Mouse (Mus musculus): ENCODE data around the gene Nxph4. TPM values are rescaled to one million over a fixed set of nuclear protein-coding genes. Genes with fewer than 3 reads are reported as not detected.
A peak's percentile ranks its signal among the peaks of the same experiment; 100 is the strongest.

Gene Nxph4
- total RNA-seq (2021) = 1 to 10 TPM; 4.4 to 7.4 TPM
- long read RNA-seq, experiment 1, partial matches to known transcripts = 0 of 2 reads
- long read RNA-seq, experiment 1, other reads (novel, unspliced or antisense) = 0 of 2 reads
- long read RNA-seq, experiment 2, partial matches to known transcripts = 0 of 1 reads
- long read RNA-seq, experiment 2, other reads (novel, unspliced or antisense) = 0 of 1 reads

DNA sequence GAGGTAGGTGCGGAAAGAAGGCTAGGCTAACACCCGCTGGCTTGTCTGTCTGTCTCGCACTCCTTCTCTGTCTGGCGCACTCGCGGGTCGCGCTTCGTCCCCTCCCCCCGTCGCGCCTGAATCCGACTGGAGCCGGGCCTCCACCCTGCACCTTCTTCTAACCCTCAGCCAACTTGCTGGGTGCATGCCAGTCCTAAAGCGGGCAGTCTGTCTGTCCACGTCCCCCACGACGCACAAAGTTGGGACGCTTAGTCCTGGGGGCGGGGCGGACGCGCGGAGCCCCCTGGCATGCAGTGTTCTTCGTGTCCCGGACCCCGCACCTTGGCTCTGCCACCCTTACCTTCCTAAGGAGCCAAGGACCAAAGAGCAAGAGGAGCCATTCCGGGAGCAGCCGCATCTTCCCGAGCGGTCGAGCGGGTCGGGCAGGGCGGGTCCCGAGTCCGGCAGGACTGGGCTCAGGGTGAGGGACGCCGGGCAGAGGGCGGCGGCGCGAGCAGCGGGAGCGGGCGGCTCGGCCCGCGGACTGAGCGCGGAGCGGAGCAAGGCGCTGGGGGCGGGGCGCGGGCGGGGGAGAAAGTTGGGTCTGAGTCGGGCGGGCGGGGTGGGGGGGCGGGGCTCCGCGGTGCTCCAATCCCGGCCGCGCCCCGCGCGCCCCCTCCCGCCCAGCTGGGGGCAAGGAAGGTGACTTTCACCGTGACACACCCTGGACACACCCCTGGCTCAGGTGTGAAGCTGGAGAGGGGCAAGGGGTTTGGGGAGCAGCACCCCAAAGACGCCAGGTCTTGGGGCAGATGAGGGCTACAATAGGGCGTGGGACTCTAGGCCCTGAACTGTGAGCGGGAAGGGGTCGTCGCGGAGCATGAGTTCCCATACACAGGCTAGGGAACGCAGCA, at the start of gene Nxph4:
Gene Nxph4, minus strand, starts transcription at position 524 of the 893 bp plus-strand sequence.
- no peak for DNase-seq (ENCODE audit: low spot score in 2 of 2)

DNA sequence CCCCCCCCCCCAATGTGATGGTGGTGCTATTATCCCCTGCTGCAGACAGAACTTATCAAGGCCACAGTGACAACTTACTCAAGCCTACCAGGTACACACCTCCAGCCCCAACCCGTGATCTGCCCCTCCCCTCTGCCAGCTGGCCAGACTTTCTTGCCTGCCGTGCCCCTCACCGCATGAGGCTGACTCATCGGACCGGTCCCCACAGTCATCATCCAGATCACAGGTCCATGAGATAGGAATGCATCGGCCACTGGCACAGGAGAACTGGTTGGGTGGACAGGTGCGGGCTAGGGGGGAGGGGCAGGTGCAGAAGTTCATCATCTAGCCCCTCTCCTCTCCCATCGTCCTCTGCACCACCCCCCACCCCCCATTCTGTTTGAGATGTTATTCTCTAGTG, 49.3 kb upstream of the Nxph4 start:
- DNase-seq (ENCODE audit: low spot score in 2 of 2) = no peak
- intact Hi-C loops (cut with DNase I) = no loop called here

More for the DNA sequence above, at the start of gene Nxph4:
- intact Hi-C loops (cut with DNase I) = no loop called here

DNA sequence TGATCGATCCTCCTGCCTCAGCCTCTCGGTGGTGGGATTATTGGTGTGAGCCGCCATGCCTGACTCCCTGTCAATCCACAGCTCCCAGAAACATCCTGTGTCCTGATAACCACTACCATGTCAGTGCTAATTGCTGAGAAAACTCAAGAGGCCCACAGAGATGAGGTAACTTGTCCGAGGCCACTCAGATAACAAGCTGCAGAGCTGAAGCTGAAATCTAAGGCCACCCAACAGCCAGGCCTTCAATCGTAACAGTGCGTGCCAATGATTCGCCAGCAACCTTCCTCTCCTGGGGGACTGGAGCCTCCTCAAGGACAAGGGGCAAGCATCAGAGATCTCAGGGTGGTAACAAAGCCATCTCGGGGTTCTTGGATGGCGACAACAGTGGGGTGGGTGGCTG, 46.9 kb upstream of the Nxph4 start:
- intact Hi-C loops (cut with DNase I) = no loop called here
- no peak for DNase-seq (ENCODE audit: low spot score in 2 of 2)

DNA sequence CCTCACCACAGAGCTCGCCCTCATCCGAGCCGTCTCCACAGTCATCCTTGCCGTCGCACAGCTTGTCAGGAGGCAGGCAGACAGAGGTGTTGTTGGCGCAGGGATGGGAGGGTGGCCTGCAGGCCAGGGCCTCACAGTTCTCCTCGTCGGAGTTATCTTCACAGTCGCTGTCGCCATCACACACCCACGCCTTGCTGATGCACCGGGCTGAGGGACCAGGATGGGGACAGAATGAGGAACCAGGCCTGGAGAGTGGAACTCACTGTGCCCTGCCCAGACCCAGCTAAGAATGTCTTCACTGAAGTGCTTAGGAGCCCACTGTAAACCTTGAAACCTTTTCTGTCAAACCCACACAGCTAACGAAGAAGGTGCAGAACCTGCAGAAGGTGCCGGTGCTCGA, 43.6 kb upstream of the Nxph4 start:
- DNase-seq (ENCODE audit: low spot score in 2 of 2) = no peak
- intact Hi-C loops (cut with DNase I) = loop anchor here (2.0 kb wide), 1 partner anchor 45 kb away; no protein-coding TSS in a partner anchor

DNA sequence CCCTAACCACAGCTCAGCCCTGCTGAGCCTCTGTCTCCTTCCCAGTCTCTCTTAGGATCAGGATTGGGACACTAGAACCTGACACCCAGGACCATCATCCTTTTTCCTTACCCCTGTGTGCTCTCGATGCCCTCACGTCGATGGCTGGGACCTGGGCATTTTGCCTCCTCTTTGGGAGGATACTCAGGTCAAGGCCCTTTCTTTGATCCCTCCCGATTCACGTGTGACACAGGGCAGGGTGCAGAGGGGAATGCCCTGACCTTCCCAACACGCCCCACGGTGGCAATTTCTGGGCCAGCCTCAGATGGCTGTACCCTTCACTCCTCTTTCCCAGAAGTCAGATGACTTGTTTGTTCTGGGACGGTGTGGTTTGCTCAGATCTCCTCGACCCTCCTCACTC, 42.8 kb upstream of the Nxph4 start:
- DNase-seq (ENCODE audit: low spot score in 2 of 2) = no peak
- intact Hi-C loops (cut with DNase I) = loop anchor here (2.0 kb wide), 1 partner anchor 46 kb away; no protein-coding TSS in a partner anchor

DNA sequence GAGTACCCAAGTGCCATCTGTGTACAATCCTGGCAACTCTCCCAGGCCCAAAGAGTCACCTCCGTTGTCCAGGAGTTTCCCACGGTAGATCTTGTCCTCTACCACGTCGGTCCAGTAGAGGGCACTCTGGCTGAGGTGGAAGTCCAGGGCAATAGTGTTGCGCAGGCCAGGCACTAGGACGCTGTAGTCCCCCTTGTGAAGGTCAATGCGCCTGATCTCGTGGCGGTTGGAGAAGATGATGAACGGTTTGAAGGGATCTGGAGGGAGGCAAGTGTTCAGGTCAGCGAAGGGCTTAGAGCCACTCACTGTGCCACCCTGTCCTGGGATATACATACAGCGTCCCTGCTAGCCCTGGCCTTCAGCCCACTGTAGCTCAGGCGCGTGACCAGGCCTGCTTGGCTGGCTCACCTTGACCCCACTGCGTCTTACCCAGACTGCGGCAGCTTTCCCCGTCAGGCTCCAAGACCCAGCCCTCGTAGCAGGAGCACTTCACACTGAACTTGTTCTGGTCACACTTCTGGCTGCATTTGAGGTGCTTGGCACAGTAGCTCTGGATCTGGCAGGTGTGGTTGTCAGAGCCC, 42.1 kb upstream of the Nxph4 start:
- peak in 1 of 2 experiments; percentile 65 for DNase-seq (ENCODE audit: low spot score in 2 of 2)
- intact Hi-C loops (cut with DNase I) = loop anchor here (2.0 kb wide), 1 partner anchor 46 kb away; no protein-coding TSS in a partner anchor

DNA sequence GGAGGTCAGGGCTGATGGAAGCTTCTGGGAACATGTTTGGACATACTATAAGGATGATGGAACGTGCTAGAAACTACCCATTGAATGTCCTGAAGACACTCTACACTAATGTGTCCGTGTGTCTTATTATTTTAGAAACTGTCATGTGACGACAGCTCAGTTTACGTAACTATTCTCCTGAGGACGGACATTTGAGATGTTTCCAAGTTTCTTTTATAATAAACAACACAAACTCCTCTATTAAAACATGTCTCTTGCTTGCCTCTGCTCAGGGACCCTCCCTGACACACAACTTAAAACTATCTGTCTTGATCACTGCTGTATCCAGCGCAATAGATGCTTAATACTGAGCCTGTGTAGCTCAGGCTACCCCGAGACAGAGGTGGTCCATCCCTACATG, 41.4 kb upstream of the Nxph4 start:
- intact Hi-C loops (cut with DNase I) = loop anchor here (2.0 kb wide), 1 partner anchor 47 kb away; no protein-coding TSS in a partner anchor
- no peak for DNase-seq (ENCODE audit: low spot score in 2 of 2)

DNA sequence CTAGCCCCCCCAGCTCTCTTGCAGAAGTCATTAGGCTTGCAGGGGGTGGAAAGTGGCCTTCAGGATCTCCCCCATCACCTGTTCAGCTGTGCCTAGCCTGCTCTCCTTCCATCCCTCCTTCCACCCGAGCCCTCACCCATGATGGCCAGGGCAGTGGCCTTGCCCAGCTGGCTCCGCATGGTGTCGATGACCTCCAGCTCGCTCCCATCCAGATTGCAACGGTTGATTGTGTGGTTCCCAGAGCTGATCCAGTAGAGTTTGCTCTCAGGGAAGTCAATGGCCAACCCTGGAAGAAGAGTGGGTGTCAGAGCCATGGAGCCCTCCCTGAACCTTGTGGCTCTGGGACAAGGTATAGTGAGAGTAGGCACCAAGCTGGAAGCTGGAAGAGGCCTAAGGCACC, 37.9 kb upstream of the Nxph4 start:
- intact Hi-C loops (cut with DNase I) = no loop called here
- DNase-seq (ENCODE audit: low spot score in 2 of 2) = no peak

DNA sequence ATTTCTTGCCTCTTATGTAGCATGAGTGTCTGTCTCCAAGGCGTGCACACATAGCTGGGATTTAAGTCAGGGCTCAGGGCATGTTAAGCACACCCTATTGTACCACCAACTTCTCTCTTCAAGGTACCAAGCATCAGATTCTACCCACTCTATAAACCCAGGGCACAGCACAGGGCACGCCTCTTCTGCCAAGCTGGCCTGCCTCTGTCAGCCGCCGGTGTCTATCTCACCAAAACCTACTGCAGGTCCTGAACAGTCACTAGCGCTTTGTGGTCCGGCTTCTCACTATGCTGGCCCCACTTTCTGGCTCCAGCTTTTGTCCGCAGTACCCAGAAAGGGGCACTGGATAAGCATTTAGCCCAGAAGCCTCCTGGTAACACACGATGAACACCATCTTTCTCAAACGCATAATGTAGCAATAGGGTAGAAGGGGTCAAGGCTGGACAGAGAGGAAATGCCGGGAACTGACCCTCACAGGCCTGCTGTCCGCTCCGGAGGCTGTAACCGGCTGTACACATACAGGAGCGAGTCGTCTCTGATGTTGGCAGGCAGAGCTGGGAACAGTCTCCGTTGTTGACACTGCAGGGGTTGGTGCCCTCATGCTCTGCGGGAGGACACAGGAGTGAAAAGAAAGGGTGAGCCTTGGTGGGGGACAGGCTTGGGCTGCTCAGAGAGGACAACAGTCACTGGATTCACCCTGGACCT, 36.7 kb upstream of the Nxph4 start:
- intact Hi-C loops (cut with DNase I) = no loop called here

DNA sequence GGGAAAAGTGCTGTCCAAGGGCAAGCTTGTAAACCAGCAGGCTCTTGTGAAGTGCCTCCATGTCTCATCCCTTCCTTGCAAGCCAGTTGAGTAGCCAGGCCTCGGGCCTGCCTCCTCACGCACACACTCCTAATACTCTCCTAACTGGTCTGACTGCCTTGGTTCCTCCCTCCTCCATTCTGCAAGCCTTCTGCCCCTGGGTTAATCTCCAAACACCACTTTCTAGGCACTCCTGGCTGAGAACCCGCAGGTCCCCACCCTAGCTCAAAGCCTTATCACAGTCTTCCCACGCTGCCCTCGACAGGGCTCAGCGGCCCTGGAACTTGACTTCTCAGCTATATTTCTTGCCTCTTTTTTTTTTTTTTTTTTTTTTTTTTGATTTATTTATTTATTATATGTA, 36.0 kb upstream of the Nxph4 start:
- DNase-seq (ENCODE audit: low spot score in 2 of 2) = no peak
- intact Hi-C loops (cut with DNase I) = no loop called here

More for the DNA sequence above, 36.7 kb upstream of the Nxph4 start:
- DNase-seq (ENCODE audit: low spot score in 2 of 2) = no peak

DNA sequence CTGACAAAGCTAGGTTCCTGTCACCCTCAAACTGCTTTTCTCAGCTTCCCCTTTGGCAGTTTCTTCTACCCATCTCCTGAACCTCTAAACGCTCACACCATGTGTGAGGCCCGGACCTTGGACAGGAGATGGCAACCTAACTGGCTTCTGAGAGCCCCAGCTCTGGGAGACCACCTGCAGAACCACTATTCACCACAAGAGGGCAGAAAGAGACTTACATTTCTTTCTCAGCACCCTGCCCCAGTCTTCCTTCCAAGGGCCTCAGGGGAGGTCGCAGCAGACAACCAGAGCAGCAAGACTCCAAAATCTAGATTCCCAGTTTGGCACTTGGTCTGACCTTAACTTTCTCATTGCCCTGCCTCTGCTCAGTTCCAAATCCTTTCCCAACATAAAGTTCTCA, 35.1 kb upstream of the Nxph4 start:
- DNase-seq (ENCODE audit: low spot score in 2 of 2) = peak; percentile 82 to 85
- intact Hi-C loops (cut with DNase I) = no loop called here

DNA sequence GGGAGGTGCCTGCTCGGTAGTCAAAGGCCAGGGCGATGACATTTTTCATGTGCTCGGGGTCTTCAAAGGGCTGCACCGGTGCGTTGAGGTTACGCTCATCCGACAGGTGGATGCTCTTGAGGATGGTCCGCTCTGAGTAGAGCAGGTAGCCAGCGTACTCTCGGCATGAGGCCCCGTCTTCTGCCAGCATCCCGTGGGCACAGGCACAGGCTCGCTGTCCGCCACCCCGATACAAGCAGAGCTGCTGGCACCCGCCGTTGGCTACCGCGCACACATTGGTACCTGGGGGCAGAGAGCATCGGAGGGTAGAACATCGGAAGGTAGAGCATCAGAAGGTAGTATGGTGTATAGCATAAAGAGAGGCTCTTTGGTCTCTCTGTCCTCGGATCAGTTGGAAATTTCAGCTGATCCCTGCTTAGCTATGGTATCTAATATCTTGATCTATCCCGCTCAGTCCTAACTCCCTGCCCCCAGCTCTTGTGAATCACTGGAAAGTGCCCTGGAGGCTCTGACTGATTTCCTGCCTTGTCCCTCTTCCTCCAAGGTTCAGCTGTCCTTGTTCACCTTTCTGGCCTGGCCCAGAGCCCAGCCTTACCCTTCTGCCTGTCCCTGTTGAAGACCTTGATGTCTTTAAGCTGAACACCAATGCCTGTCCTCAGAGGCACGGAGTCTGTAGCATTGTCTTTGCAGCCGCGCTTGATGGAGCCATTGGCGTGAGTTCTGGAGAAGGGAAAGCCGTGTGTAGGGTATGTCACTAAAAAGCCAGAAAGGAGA, 32.4 kb upstream of the Nxph4 start:
- intact Hi-C loops (cut with DNase I) = no loop called here
- no peak for DNase-seq (ENCODE audit: low spot score in 2 of 2)

DNA sequence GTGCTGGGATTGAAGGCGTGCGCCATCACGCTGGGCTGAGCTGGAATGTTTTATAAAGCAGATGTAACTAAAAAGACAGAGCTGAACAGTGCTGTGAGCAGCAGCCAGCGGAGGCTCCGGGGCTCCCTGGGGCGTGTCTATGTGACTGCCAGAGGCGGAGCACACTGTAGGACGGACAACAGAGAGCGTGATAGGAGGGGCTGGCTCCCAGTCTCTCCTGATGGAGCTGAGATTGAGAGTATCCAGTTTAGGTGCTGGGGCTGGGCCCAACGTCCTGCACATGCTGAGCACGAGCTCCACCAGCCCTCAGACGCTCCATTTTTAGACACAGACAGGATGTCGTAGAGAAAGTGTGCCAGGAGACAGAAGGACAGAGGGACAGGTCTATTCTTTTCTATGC, 29.9 kb upstream of the Nxph4 start:
- DNase-seq (ENCODE audit: low spot score in 2 of 2) = peak in 1 of 2 experiments; percentile 67
- intact Hi-C loops (cut with DNase I) = no loop called here

DNA sequence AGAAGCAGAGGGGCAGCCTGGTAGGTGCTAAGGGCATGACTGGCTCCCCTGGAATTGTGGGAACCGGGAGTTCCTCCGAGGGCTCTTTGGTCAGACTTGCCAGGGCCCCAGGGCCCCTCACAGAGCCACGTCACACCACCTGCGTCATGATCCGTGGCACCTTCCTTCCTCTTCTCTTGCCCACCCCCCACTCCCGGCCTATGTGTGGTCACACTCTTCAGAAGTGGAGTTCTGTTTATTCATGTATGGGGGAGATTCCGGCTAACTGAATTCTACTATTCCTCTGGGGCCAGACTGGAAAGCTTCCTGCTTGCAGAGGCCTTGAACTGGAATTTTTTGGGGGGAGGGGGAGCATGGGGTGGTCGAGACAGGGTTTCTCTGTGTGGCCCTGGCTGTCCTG, 29.5 kb upstream of the Nxph4 start:
- intact Hi-C loops (cut with DNase I) = no loop called here
- DNase-seq (ENCODE audit: low spot score in 2 of 2) = no peak

DNA sequence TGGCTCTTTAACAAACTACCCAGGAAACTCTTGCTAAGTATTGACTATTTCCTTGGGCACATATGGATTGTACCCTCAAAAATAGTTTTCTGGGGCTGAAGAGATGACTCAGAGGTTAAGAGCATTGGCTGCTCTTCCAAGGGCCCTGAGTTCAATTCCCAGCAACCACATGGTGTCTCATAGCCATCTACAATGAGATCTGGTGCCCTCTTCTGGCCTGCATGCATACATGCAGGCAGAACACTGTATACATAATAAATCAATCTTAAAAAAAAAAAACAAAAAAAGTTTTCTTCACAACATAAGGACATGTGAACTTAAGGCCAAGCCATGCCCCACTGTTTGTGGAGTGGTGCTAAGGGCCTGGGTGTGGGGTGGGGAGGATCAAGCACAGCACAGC, 26.8 kb upstream of the Nxph4 start:
- no peak for DNase-seq (ENCODE audit: low spot score in 2 of 2)
- intact Hi-C loops (cut with DNase I) = no loop called here

DNA sequence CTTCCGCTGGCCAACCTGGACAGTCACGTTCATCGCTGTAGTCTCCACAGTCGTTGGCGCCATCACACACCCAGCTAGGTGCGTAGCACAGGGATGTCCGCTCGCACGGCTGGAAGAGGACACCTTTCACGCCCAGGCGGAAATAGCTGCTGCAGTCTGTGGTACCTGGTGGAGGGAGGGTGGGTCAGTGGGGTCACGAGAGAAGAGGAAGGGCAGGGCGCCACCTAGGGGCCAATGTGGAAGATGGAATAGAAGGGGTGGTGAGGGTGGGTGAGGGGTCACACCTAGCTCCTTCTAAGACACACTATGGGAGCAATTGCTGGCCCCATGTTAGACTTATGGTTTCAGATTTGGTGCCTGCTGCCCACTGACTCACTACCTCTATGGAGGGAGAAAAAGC, 23.0 kb upstream of the Nxph4 start:
- intact Hi-C loops (cut with DNase I) = no loop called here
- DNase-seq (ENCODE audit: low spot score in 2 of 2) = no peak

DNA sequence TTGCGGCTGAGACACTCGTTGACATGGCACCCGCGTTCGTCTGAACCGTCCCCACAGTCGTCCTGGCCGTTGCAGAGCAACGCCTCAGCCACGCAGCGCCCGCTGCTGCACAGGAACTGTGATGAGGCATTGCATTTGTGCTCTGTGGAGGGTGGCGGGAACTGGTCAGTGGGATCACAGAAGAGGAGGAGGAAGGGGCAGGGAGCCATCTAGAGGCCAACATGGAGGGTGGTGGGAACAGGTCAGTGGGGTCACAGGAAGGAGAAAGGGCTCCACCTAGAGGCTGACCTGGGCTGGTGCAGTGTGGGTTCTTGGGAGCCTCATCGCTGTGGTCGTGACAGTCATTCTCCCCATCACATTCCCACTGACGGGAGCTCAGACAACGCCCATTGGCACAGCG, 21.3 kb upstream of the Nxph4 start:
- no peak for DNase-seq (ENCODE audit: low spot score in 2 of 2)
- intact Hi-C loops (cut with DNase I) = no loop called here

DNA sequence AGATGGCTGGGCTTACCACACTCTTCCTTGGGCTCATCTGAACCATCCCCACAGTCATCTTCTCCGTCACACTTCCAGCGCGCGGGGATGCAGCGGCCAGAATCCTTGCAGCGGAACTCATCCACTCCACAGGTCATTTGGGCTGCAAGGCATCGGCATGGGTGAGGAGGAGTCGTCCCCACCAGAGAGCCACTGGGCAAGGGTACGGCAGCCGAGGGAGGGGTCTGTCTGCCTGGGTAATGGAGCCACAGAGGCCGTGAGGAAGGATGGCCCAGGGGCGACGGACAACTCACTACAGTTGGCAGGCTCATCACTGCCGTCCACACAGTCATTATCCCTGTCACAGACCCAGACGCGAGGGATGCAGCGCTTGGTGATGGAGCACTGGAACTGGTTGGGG, 15.5 kb upstream of the Nxph4 start:
- no peak for DNase-seq (ENCODE audit: low spot score in 2 of 2)
- intact Hi-C loops (cut with DNase I) = no loop called here

DNA sequence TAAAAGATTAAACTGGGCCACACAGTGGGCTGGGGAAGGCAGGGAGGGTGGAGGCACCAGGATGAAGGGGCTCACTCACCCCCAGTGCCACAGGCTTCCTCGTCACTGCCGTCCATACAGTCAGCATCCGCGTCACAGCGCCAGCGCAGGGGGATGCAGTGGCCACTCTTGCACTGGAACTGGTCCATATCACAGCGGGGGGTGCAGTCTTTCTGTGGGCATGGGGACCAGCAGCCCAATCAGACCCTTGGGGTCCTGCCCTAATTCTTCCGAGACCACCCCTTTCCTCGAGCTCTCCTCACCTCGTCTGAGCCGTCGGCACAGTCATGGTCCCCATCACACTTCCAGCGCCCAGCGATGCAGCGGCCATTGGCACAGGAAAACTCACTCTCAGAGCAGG, 13.9 kb upstream of the Nxph4 start:
- DNase-seq (ENCODE audit: low spot score in 2 of 2) = no peak
- intact Hi-C loops (cut with DNase I) = no loop called here
